Mouse (Mus musculus) E14TG2a.4 (cell line): ENCODE measurements around the gene Atxn3.

ENCODE experiments used
- H3K27me3 ChIP-seq: 2 replicates; pipeline ENCODE4 v1.6.1; 2014; ENCODE audit warnings: low read length, control low read depth; ENCODE audit not compliant: insufficient read depth
- H3K36me3 ChIP-seq: 2 replicates; pipeline ENCODE4 v1.6.1; 2014; ENCODE audit warnings: low read length, control low read depth; ENCODE audit not compliant: insufficient read depth
- H3K4me1 ChIP-seq: replicated peaks from 2 replicates; pipeline ENCODE4 v1.6.1; 2014; ENCODE audit warnings: low read depth, low read length, control low read depth
- H3K4me3 ChIP-seq: replicated peaks from 2 replicates; pipeline ENCODE4 v1.5.1; 2014; ENCODE audit warnings: mild to moderate bottlenecking, low read length
- H3K9me3 ChIP-seq: 2 replicates; pipeline ENCODE4 v1.6.1; 2014; ENCODE audit warnings: low read length, control low read depth
- CTCF ChIP-seq: conservative IDR thresholded peaks from 2 replicates; pipeline ENCODE4 v1.5.1; 2014; ENCODE audit warnings: low read length
- NANOG ChIP-seq: IDR thresholded peaks from 2 replicates; pipeline ENCODE4 v1.6.1; 2014; ENCODE audit warnings: borderline replicate concordance, low read length, mixed read lengths
- POU5F1 ChIP-seq: IDR thresholded peaks from 2 replicates; pipeline ENCODE4 v1.6.1; 2014; ENCODE audit warnings: low read length, borderline replicate concordance

Atxn3 gene

DNA sequence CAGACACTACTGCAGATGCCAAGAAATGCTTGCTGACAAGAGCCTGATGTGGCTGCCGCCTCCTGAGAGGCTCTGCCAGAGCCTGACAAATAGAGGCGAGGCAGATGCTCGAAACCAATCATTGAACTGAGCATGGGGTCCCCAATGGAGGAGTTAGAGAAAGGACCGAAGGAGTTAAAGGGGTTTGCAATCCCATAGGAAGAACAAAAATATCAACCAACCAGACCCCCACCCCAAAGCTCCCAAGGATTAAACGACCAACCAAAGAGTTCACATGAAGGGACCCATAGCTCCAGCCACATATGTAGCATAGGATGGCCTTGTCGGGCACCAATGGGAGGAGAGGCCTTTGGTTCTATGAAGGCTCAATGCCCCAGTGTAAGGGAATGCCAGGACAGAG, 47.7 kb downstream of the Atxn3 start:
- H3K36me3 ChIP-seq: peaks cover 12% of the 10 kb centered on the region
- H3K4me3 ChIP-seq: no peak overlapping the region
- H3K4me1 ChIP-seq: peaks cover 14% of the 10 kb centered on the region
- no peaks in the 10 kb centered on the region for H3K9me3 ChIP-seq
- peaks cover 13% of the 10 kb centered on the region for H3K27me3 ChIP-seq
- TF ChIP-seq POU5F1 (no peak), NANOG (no peak), CTCF (no peak)

DNA sequence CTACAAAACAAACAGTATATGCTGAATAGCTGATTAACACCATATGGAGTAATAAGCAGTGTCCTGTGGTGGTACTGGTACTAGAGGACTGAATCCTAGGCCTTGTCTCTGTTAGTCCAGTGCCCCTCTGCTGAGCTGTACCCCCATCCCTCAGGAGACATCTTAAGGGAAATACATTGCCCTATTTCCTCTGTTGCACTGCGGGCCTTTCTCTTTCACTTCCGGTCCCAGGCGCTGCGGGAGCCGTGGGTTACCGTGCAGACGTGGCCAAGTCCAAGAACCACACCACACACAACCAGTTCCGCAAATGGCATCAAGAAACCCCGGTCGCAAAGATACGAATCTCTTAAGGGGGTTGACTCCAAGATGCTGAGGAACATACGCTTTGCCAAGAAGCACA, 52.2 kb downstream of the Atxn3 start:
- H3K4me1 ChIP-seq: no peaks in the 10 kb centered on the region
- no peak for TF ChIP-seq NANOG
- no peak for TF ChIP-seq CTCF
- no peak for TF ChIP-seq POU5F1

DNA sequence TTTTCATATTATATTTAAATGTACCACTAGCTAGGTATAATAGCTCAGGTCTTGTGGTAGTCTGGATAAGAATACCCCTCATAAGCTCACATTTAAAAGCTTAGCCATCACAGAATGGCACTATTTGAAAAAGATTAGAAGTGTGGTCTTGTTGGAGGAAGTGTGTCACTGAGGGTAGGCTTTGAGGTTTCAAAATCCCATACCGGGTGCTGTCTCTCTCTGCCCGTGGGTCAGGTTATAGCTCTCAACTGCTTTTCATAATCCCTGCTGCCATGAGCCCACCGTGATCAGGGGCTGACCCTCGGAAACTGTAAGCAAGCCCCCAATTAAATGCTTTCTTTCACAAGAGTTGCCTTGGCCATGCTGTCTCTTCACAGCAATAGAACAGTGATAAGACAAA, 53.1 kb downstream of the Atxn3 start:
- Histone ChIP-seq H3K27me3 (no peaks in the 10 kb centered on the region), H3K4me3 (no peak overlapping the region), H3K4me1 (no peaks in the 10 kb centered on the region), H3K36me3 (peaks cover 17% of the 10 kb centered on the region), H3K9me3 (no peaks in the 10 kb centered on the region)
- TF ChIP-seq NANOG (no peak), CTCF (no peak), POU5F1 (no peak)

More for the DNA sequence above, 52.2 kb downstream of the Atxn3 start:
- H3K9me3 ChIP-seq: no peaks in the 10 kb centered on the region
- H3K27me3 ChIP-seq: no peaks in the 10 kb centered on the region
- peaks cover 17% of the 10 kb centered on the region for H3K36me3 ChIP-seq
- no peak overlapping the region for H3K4me3 ChIP-seq

DNA sequence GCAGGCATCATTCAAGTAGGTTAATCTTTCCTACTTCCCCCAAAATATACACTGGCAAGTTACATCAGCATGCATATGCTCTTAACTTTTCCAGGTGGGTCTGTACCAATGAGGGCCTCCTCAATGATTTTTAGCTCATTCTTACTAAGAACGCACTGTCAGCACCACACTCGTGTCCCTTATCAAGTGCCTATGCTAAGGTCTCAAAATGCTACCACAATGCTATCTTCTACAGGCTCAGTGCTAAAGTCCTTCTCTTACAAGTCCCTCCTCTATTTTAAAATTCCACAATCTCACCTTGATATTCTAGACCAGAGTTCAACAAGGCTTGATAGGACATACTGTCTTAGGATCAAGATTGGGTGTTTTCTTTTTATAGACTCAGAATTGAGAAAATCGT, 53.9 kb downstream of the Atxn3 start:
- Histone ChIP-seq H3K36me3 (peaks cover 16% of the 10 kb centered on the region), H3K4me1 (no peaks in the 10 kb centered on the region), H3K9me3 (no peaks in the 10 kb centered on the region), H3K4me3 (no peak overlapping the region), H3K27me3 (no peaks in the 10 kb centered on the region)
- TF ChIP-seq NANOG (no peak), POU5F1 (no peak), CTCF (no peak)

DNA sequence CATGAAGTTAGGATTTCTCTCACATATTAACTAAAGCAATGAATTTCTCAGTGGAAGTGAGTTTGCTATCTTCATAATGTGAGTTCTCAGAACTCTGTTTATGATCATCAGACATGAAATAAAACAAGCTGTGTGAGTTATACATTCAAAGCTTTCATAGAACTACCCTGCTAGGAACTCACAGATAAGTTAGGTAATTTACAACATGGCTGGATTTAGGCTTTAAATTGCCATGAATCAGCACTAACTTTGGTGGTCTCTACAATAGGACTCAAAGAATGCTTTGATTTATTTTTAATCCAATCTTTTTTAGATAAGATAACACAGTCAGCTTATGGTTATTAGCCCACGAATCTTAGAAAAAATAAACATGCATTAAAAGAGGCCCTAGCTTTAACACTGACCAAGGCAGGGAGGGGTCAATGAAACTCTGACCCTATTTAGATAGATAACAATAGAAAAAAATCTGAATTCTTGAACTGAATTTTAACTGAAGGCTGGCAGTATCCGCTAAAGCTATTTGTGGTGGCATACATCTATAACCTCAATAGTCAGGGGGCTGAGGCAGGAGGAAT, 58.3 kb downstream of the Atxn3 start:
- H3K4me3 ChIP-seq: no peak overlapping the region
- TF ChIP-seq POU5F1 (no peak), CTCF (no peak), NANOG (no peak)
- H3K27me3 ChIP-seq: no peaks in the 10 kb centered on the region
- peaks cover 7% of the 10 kb centered on the region for H3K36me3 ChIP-seq
- no peaks in the 10 kb centered on the region; the same call in 1 of the 2 replicates for H3K4me1 ChIP-seq
- H3K9me3 ChIP-seq: no peaks in the 10 kb centered on the region

DNA sequence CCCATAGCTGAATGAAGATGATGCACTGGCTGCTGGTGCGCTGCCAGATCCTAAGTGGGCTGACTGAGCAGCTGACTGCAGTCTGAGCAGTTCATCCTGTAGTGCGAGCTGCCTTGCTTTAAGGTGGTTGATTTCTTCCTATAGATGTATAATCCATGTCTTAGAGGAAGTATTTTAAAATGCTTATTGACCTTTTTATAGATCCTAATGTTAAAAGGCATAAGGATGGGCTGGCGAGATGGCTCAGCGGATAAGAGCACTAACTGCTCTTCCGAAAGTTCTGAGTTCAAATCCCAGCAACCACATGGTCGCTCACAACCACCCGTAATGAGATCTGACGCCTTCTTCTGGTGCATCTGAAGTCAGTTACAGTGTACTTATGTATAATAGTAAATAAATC, 59.1 kb downstream of the Atxn3 start:
- peaks cover 10% of the 10 kb centered on the region for H3K36me3 ChIP-seq
- no peaks in the 10 kb centered on the region; the same call in 1 of the 2 replicates for H3K4me1 ChIP-seq
- no peaks in the 10 kb centered on the region for H3K27me3 ChIP-seq
- H3K9me3 ChIP-seq: no peaks in the 10 kb centered on the region
- no peak overlapping the region for H3K4me3 ChIP-seq
- TF ChIP-seq POU5F1 (no peak), CTCF (no peak), NANOG (no peak)

DNA sequence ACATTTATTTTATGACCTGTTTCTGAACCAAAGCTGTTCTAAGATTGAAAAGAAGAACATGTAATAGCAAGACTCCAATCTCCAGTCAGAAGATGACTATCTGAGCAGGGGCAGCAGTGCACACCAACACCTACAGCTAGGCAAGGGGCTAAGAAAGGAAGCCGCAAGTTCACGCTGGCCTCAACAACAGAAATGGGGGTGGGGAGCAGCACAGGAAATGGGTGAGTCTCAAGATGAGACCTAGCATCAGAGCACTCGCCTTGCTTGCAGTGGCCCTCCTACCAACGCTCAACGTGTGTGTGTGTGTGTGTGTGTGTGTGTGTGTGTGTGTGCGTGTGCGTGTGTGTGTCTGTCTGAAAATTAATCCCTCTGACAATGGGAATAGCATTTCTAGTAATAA, 60.9 kb downstream of the Atxn3 start:
- Histone ChIP-seq H3K4me3 (no peak overlapping the region), H3K4me1 (no peaks in the 10 kb centered on the region; the same call in 1 of the 2 replicates), H3K36me3 (peaks cover 18% of the 10 kb centered on the region), H3K9me3 (no peaks in the 10 kb centered on the region), H3K27me3 (no peaks in the 10 kb centered on the region)
- TF ChIP-seq NANOG: no peak
- TF ChIP-seq CTCF: no peak
- TF ChIP-seq POU5F1: no peak

DNA sequence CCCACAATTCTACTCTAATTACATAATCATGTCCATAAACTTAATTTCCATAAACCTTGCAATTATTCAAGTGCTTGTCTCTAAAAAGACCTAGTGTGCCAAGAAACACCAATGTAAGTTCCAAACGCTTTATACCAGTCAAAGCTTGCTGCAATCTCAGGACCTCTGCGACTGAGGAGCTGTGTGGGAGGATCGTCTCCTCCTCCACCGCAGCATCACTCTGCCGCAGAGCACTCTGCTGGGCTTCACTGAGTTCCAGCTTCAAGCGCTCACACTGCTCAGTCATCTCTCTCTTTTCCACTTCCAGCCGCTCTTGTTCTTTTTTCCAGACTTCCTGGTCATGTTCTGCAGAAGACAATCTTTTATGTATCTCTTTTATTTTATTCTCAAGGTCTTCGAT, 64.8 kb downstream of the Atxn3 start:
- no peaks in the 10 kb centered on the region for H3K27me3 ChIP-seq
- H3K9me3 ChIP-seq: no peaks in the 10 kb centered on the region
- no peak overlapping the region for H3K4me3 ChIP-seq
- H3K36me3 ChIP-seq: peaks cover 30% of the 10 kb centered on the region
- H3K4me1 ChIP-seq: no peaks in the 10 kb centered on the region; the same call in 1 of the 2 replicates
- TF ChIP-seq CTCF (no peak), POU5F1 (no peak), NANOG (no peak)

DNA sequence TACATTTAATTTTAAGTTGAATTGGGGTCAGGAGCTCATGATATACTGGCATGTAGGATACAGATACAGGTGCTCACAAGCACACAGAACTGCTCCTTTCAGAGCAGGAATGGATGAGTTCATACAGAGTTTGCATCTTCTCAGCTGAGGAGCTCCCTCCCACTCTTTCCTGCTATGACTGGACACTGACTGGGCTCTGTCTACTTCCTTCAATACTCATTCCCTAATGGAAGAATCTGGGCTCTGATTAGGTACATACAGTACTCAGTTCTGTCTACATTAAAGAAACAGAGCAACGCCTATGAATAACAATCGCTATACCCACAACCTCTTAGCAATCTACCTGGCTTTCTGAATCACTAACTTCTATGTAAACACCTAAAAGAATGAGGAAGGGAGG, 65.2 kb downstream of the Atxn3 start:
- no peaks in the 10 kb centered on the region for H3K27me3 ChIP-seq
- H3K4me1 ChIP-seq: no peaks in the 10 kb centered on the region; the same call in 1 of the 2 replicates
- H3K4me3 ChIP-seq: no peak overlapping the region
- H3K36me3 ChIP-seq: peaks cover 30% of the 10 kb centered on the region
- TF ChIP-seq NANOG (no peak), CTCF (no peak)
- H3K9me3 ChIP-seq: no peaks in the 10 kb centered on the region
